Mouse (Mus musculus): Measurements from ENCODE around the gene Hpca. TPM values are rescaled to one million over a fixed set of nuclear protein-coding genes. Genes with fewer than 3 reads are reported as not detected.

Hpca gene
- polyA plus RNA-seq (2015; fragmentation: Nextera tagmentation; extraction: Ambion mirVana), result 129 and 143 TPM in 2 replicates

- no peaks in the 10 kb centered on the region for H3K9me3 ChIP-seq (replicated peaks)
- H3K4me2 ChIP-seq, result peak within 1 kb of the TSS; percentile 93
- H3K9ac ChIP-seq (replicated peaks), result peak within 1 kb of the TSS; percentile 69
- H3K36me3 ChIP-seq, result no peaks in the 10 kb centered on the region
- peaks cover 46% of the 10 kb centered on the region for H3K4me1 ChIP-seq
- under 1% methylated on average over 16 of the region's 17 CpGs for WGBS
- H3K27me3 ChIP-seq (replicated peaks), result peaks cover 26% of the 10 kb centered on the region
- ATAC-seq (ENCODE audit: low FRiP score), result peak; percentile 30
- H3K4me3 ChIP-seq (replicated peaks), result peak within 1 kb of the TSS; percentile 57
- peak within 1 kb of the TSS; percentile 65 for H3K27ac ChIP-seq (replicated peaks)
Observed at GRCm38 (mm10) chr4:129121569-129122086, at the start of gene Hpca. Hpca (minus strand) TSS chr4:129122036.

- Histone ChIP-seq H3K9me3 (replicated peaks) (no peaks in the 10 kb centered on the region), H3K4me1 (no peaks in the 10 kb centered on the region), H3K27me3 (replicated peaks) (no peaks in the 10 kb centered on the region), H3K27ac (replicated peaks) (no peak overlapping the region), H3K4me2 (no peak overlapping the region), H3K4me3 (replicated peaks) (no peak overlapping the region), H3K36me3 (peaks cover 18% of the 10 kb centered on the region), H3K9ac (replicated peaks) (no peak overlapping the region)
- no peak for ATAC-seq (ENCODE audit: low FRiP score)
- 66% methylated on average over 4 of the region's 4 CpGs for WGBS
Observed at GRCm38 (mm10) chr4:129161581-129162255, 39.9 kb upstream of the Hpca start.

- Histone ChIP-seq H3K4me1 (no peaks in the 10 kb centered on the region), H3K4me2 (no peak overlapping the region), H3K9ac (replicated peaks) (no peak overlapping the region), H3K27me3 (replicated peaks) (no peaks in the 10 kb centered on the region), H3K27ac (replicated peaks) (no peak overlapping the region), H3K4me3 (replicated peaks) (no peak overlapping the region), H3K9me3 (replicated peaks) (no peaks in the 10 kb centered on the region), H3K36me3 (peaks cover 18% of the 10 kb centered on the region)
- WGBS, result 97% methylated on average over 1 of the region's 1 CpGs
- ATAC-seq (ENCODE audit: low FRiP score), result no peak
Observed at GRCm38 (mm10) chr4:129161076-129161475, 39.2 kb upstream of the Hpca start.

- WGBS, result 75% methylated on average over 3 of the region's 3 CpGs
- ATAC-seq (ENCODE audit: low FRiP score), result no peak
- no peaks in the 10 kb centered on the region for H3K9me3 ChIP-seq (replicated peaks)
- no peaks in the 10 kb centered on the region for H3K4me1 ChIP-seq
- H3K36me3 ChIP-seq, result peaks cover 22% of the 10 kb centered on the region
- no peak overlapping the region for H3K4me3 ChIP-seq (replicated peaks)
- H3K27me3 ChIP-seq (replicated peaks), result no peaks in the 10 kb centered on the region
- H3K4me2 ChIP-seq, result no peak overlapping the region
- H3K27ac ChIP-seq (replicated peaks), result no peak overlapping the region
- no peak overlapping the region for H3K9ac ChIP-seq (replicated peaks)
Observed at GRCm38 (mm10) chr4:129158549-129158948, 36.7 kb upstream of the Hpca start.

GRCm38 (mm10) chr4:129157541-129157940 is 35.7 kb upstream of the Hpca start:
- Histone ChIP-seq H3K4me1 (no peaks in the 10 kb centered on the region), H3K9ac (replicated peaks) (no peak overlapping the region), H3K4me3 (replicated peaks) (no peak overlapping the region), H3K9me3 (replicated peaks) (no peaks in the 10 kb centered on the region), H3K36me3 (peaks cover 27% of the 10 kb centered on the region), H3K4me2 (no peak overlapping the region), H3K27ac (replicated peaks) (no peak overlapping the region), H3K27me3 (replicated peaks) (no peaks in the 10 kb centered on the region)
- ATAC-seq (ENCODE audit: low FRiP score), result no peak
- 93% methylated on average over 5 of the region's 5 CpGs for WGBS

- H3K4me2 ChIP-seq, result no peak overlapping the region
- no peaks in the 10 kb centered on the region for H3K27me3 ChIP-seq (replicated peaks)
- 20% methylated on average over 4 of the region's 4 CpGs for WGBS
- peak; percentile 31; the same call in 1 of the 2 replicates for ATAC-seq (ENCODE audit: low FRiP score)
- H3K36me3 ChIP-seq, result peaks cover 54% of the 10 kb centered on the region
- H3K4me1 ChIP-seq, result 0 out of 2 replicates have a peak, but pooled peaks cover 2% of the 10 kb centered on the region
- H3K27ac ChIP-seq (replicated peaks), result peak overlapping the region; percentile 54; the same call in 1 of the 2 replicates
- no peak overlapping the region for H3K4me3 ChIP-seq (replicated peaks)
- no peak overlapping the region for H3K9ac ChIP-seq (replicated peaks)
- H3K9me3 ChIP-seq (replicated peaks), result no peaks in the 10 kb centered on the region
Observed at GRCm38 (mm10) chr4:129151276-129151811, 29.5 kb upstream of the Hpca start.

- Histone ChIP-seq H3K9ac (replicated peaks) (no peak overlapping the region), H3K4me1 (peaks cover 15% of the 10 kb centered on the region), H3K27me3 (replicated peaks) (no peaks in the 10 kb centered on the region), H3K4me3 (replicated peaks) (no peak overlapping the region), H3K27ac (replicated peaks) (peak overlapping the region; percentile 25; the same call in 1 of the 2 replicates), H3K36me3 (peaks cover 42% of the 10 kb centered on the region), H3K9me3 (replicated peaks) (no peaks in the 10 kb centered on the region), H3K4me2 (no peak overlapping the region)
- WGBS, result 44% methylated on average over 1 of the region's 1 CpGs
- no peak for ATAC-seq (ENCODE audit: low FRiP score)
Observed at GRCm38 (mm10) chr4:129149321-129149720, 27.5 kb upstream of the Hpca start.

GRCm38 (mm10) chr4:129147552-129148103 is 25.8 kb upstream of the Hpca start:
- H3K27ac ChIP-seq (replicated peaks), result no peak overlapping the region
- peaks cover 27% of the 10 kb centered on the region for H3K4me1 ChIP-seq
- no peak for ATAC-seq (ENCODE audit: low FRiP score)
- no peaks in the 10 kb centered on the region for H3K27me3 ChIP-seq (replicated peaks)
- no peak overlapping the region for H3K4me2 ChIP-seq
- H3K9me3 ChIP-seq (replicated peaks), result no peaks in the 10 kb centered on the region
- H3K4me3 ChIP-seq (replicated peaks), result no peak overlapping the region
- 75% methylated on average over 13 of the region's 13 CpGs for WGBS
- H3K36me3 ChIP-seq, result peaks cover 33% of the 10 kb centered on the region
- no peak overlapping the region for H3K9ac ChIP-seq (replicated peaks)

GRCm38 (mm10) chr4:129146392-129146791 is 24.6 kb upstream of the Hpca start:
- H3K9me3 ChIP-seq (replicated peaks), result no peaks in the 10 kb centered on the region
- 0 out of 2 replicates have a peak overlapping the region, but pooled peaks have one; percentile 33 for H3K27ac ChIP-seq (replicated peaks)
- no peak for ATAC-seq (ENCODE audit: low FRiP score)
- no peak overlapping the region for H3K4me2 ChIP-seq
- peaks cover 23% of the 10 kb centered on the region for H3K36me3 ChIP-seq
- peaks cover 36% of the 10 kb centered on the region for H3K4me1 ChIP-seq
- no peaks in the 10 kb centered on the region for H3K27me3 ChIP-seq (replicated peaks)
- WGBS, result 58% methylated on average over 2 of the region's 2 CpGs
- no peak overlapping the region for H3K4me3 ChIP-seq (replicated peaks)
- no peak overlapping the region for H3K9ac ChIP-seq (replicated peaks)

- Histone ChIP-seq H3K27ac (replicated peaks) (0 out of 2 replicates have a peak overlapping the region, but pooled peaks have one; percentile 33), H3K4me2 (no peak overlapping the region), H3K4me1 (peaks cover 40% of the 10 kb centered on the region), H3K4me3 (replicated peaks) (no peak overlapping the region), H3K9ac (replicated peaks) (no peak overlapping the region), H3K27me3 (replicated peaks) (no peaks in the 10 kb centered on the region), H3K36me3 (peaks cover 21% of the 10 kb centered on the region; the same call in 1 of the 2 replicates), H3K9me3 (replicated peaks) (no peaks in the 10 kb centered on the region)
- no peak for ATAC-seq (ENCODE audit: low FRiP score)
- WGBS, result 52% methylated on average over 4 of the region's 4 CpGs
Observed at GRCm38 (mm10) chr4:129145943-129146342, 24.1 kb upstream of the Hpca start.

GRCm38 (mm10) chr4:129145411-129145810 is 23.6 kb upstream of the Hpca start:
- H3K27ac ChIP-seq (replicated peaks), result peak overlapping the region; percentile 81
- H3K9ac ChIP-seq (replicated peaks), result no peak overlapping the region
- WGBS, result 59% methylated on average over 4 of the region's 4 CpGs
- no peaks in the 10 kb centered on the region for H3K27me3 ChIP-seq (replicated peaks)
- no peak for ATAC-seq (ENCODE audit: low FRiP score)
- H3K4me1 ChIP-seq, result peaks cover 40% of the 10 kb centered on the region
- H3K9me3 ChIP-seq (replicated peaks), result no peaks in the 10 kb centered on the region
- no peak overlapping the region for H3K4me3 ChIP-seq (replicated peaks)
- 0 out of 2 replicates have a peak overlapping the region, but pooled peaks have one; percentile 22 for H3K4me2 ChIP-seq
- H3K36me3 ChIP-seq, result peaks cover 15% of the 10 kb centered on the region; the same call in 1 of the 2 replicates
